In genomic region chr1:80340061-80340435, GRCm38 (mm10) we compare ENCODE assay signal across 8 mouse cellular contexts. TPM values are rescaled to one million over a fixed set of nuclear protein-coding genes. Genes with fewer than 3 reads are reported as not detected.
A peak's percentile ranks its signal among the peaks of the same experiment; 100 is the strongest.
DNase-seq lines count a peak whose midpoint lies in the region; ATAC-seq and TF ChIP-seq lines count a peak whose summit lies in the region.

No protein-coding gene starts in this region.

- intact Hi-C loops in heart, adult 2 months (cut with DNase I), result no loop called here
- intact Hi-C loops in heart, postnatal 25 days (cut with DNase I), result loop anchor here (5.0 kb wide), 2 partner anchors 113 to 1683 kb away; partner anchors contain the start of genes Acsl3 and Utp14b

- no peaks in the 10 kb centered on the region for H3K27me3 ChIP-seq in heart, adult 2 months (ENCODE audit: control insufficient read depth, insufficient read depth, low read length)
- no peaks in the 10 kb centered on the region for H3K27me3 ChIP-seq in limb, embryonic 15.5 days
- H3K27me3 ChIP-seq in midbrain, embryonic 15.5 days (replicated peaks), result no peaks in the 10 kb centered on the region
- H3K27me3 ChIP-seq in spleen, adult 2 months (ENCODE audit: control insufficient read depth, insufficient read depth, low read length), result no peaks in the 10 kb centered on the region

- peak overlapping the region; percentile 84 for H3K4me3 ChIP-seq in heart, adult 2 months
- H3K4me3 ChIP-seq in limb, embryonic 15.5 days, result peak overlapping the region; percentile 95
- H3K4me3 ChIP-seq in midbrain, embryonic 15.5 days, result peak overlapping the region; percentile 98
- H3K4me3 ChIP-seq in spleen, adult 2 months (ENCODE audit: extremely low read depth, insufficient read depth, insufficient read length), result peak overlapping the region; percentile 79

- TF ChIP-seq POLR2A in heart, adult 2 months (IDR thresholded peaks at IDR 0.05; ENCODE audit: insufficient read depth, low read depth, low read length), result no peak
- TF ChIP-seq POLR2A in spleen, adult 2 months (IDR thresholded peaks at IDR 0.05; ENCODE audit: low read depth, low read length), result no peak

- no peak for TF ChIP-seq CTCF in heart, adult 2 months (IDR thresholded peaks at IDR 0.05)
- TF ChIP-seq CTCF in spleen, adult 2 months (IDR thresholded peaks at IDR 0.05; ENCODE audit: extremely low read depth, insufficient read depth, insufficient read length, insufficient replicate concordance), result no peak

- WGBS in heart, adult 2 months, result 2% methylated on average over 59 of the region's 59 CpGs
- WGBS in limb, embryonic 15.5 days, result 1% methylated on average over 37 of the region's 59 CpGs
- WGBS in midbrain, embryonic 15.5 days, result under 1% methylated on average over 25 of the region's 59 CpGs
- 3% methylated on average over 58 of the region's 59 CpGs for WGBS in spleen, adult 2 months

- ATAC-seq in limb, embryonic 15.5 days (ENCODE audit: insufficient number of reproducible peaks, low FRiP score, low TSS enrichment, low read depth), result no peak
- peak; percentile 46 for ATAC-seq in midbrain, embryonic 15.5 days (replicated peaks)

- H3K79me2 ChIP-seq in heart, adult 2 months (replicated peaks; ENCODE audit: control insufficient read depth, insufficient read depth, low read length), result peaks cover 9% of the 10 kb centered on the region

- DNase-seq in heart, adult 2 months, result peak; percentile 82 to 83
- DNase-seq in heart, postnatal 25 days (ENCODE audit: low spot score), result no peak
- DNase-seq in cerebellum, adult 9-11 months, result peak; percentile 88
- DNase-seq in gastrocnemius, adult 8-10 months (ENCODE audit: low spot score in 2 of 2), result peak; percentile 44 to 57
- DNase-seq in kidney, adult 11 months, result peak; percentile 75
- peak; percentile 27 to 62 for DNase-seq in spleen, adult 2 months (ENCODE audit: low read depth in 1 of 2, low spot score in 2 of 2)

- no peaks in the 10 kb centered on the region for H3K9me3 ChIP-seq in limb, embryonic 15.5 days
- H3K9me3 ChIP-seq in midbrain, embryonic 15.5 days, result no peaks in the 10 kb centered on the region

- peak overlapping the region; percentile 91 for H3K27ac ChIP-seq in heart, adult 2 months
- H3K27ac ChIP-seq in limb, embryonic 15.5 days, result peak overlapping the region; percentile 97
- H3K27ac ChIP-seq in midbrain, embryonic 15.5 days, result peak overlapping the region; percentile 97
- H3K27ac ChIP-seq in spleen, adult 2 months (ENCODE audit: insufficient read depth, low read length), result peak overlapping the region; percentile 94

- peaks cover 16% of the 10 kb centered on the region for H3K4me1 ChIP-seq in heart, adult 2 months (ENCODE audit: control insufficient read depth, insufficient read depth, low read length)
- peaks cover 15% of the 10 kb centered on the region for H3K4me1 ChIP-seq in limb, embryonic 15.5 days
- peaks cover 31% of the 10 kb centered on the region for H3K4me1 ChIP-seq in midbrain, embryonic 15.5 days
- peaks cover 7% of the 10 kb centered on the region for H3K4me1 ChIP-seq in spleen, adult 2 months (ENCODE audit: control insufficient read depth, insufficient read depth, insufficient read length)

- peak overlapping the region; percentile 53 for H3K4me2 ChIP-seq in limb, embryonic 15.5 days
- peak overlapping the region; percentile 71 for H3K4me2 ChIP-seq in midbrain, embryonic 15.5 days

- peak overlapping the region; percentile 99 for H3K9ac ChIP-seq in heart, adult 2 months (ENCODE audit: low read depth, low read length)
- peak overlapping the region; percentile 97 for H3K9ac ChIP-seq in limb, embryonic 15.5 days
- H3K9ac ChIP-seq in midbrain, embryonic 15.5 days, result peak overlapping the region; percentile 96

- no peak for TF ChIP-seq EP300 in heart, adult 2 months (IDR thresholded peaks at IDR 0.05; ENCODE audit: insufficient read depth, low read depth, low read length)

- peaks cover 20% of the 10 kb centered on the region for H3K36me3 ChIP-seq in heart, adult 2 months (ENCODE audit: control insufficient read depth, insufficient read depth, low read length)
- no peaks in the 10 kb centered on the region for H3K36me3 ChIP-seq in limb, embryonic 15.5 days
- no peaks in the 10 kb centered on the region for H3K36me3 ChIP-seq in midbrain, embryonic 15.5 days (replicated peaks)
- no peaks in the 10 kb centered on the region; the same call in 1 of the 2 replicates for H3K36me3 ChIP-seq in spleen, adult 2 months (ENCODE audit: control insufficient read depth, insufficient read depth, low read length)

RNA-seq across cellular contexts. Expression of gene Cul3, which starts 0.2 kb away (rescaled TPM):
- 100 to 1,000 TPM; 115 to 144 TPM for total RNA-seq in heart, adult 2 months (2021)
- polyA plus RNA-seq in heart, adult 2 months (2012; rRNA removed), result 19.4 and 52.7 TPM in 2 replicates
- total RNA-seq in heart, postnatal 25 days (2021), result 100 to 1,000 TPM; 123 to 136 TPM
- total RNA-seq in gastrocnemius, adult 8-10 months (2022), result 100 to 1,000 TPM; 255 to 288 (median 276) TPM
- polyA plus RNA-seq in limb, embryonic 15.5 days (2015; fragmentation: Nextera tagmentation; extraction: Ambion mirVana), result 29.1 and 31.8 TPM in 2 replicates
- 25.1 and 32.3 TPM in 2 replicates for polyA plus RNA-seq in midbrain, embryonic 15.5 days (2015; fragmentation: Nextera tagmentation; extraction: Ambion mirVana)
- 4.5 and 5.4 TPM in 2 replicates for polyA plus RNA-seq in spleen, adult 2 months (2012; rRNA removed)
